Mouse (Mus musculus): ENCODE measurements at regions not wholly inside any gene's neighbourhood (a gene's known extent, or its start where the extent isn't known, plus 50 kb on each side); places are given as distances from the start of the nearest gene placed in this dataset.

GRCm38 (mm10) chr17:94165305-94165860, 584.4 kb downstream of the Mettl4 start:
- TF ChIP-seq POLR2A (IDR thresholded peaks at IDR 0.05; ENCODE audit: low read depth, low read length): no peak
- TF ChIP-seq CTCF (IDR thresholded peaks at IDR 0.05; ENCODE audit: borderline replicate concordance, insufficient read depth, low read length): no peak
- no peaks in the 10 kb centered on the region for H3K4me1 ChIP-seq (ENCODE audit: control insufficient read depth, insufficient read depth, low read length)
- H3K27ac ChIP-seq (ENCODE audit: insufficient read depth, low read length): no peak overlapping the region
- H3K4me3 ChIP-seq (ENCODE audit: insufficient read depth, low read length): no peak overlapping the region

GRCm38 (mm10) chr17:94144298-94144697, 605.5 kb downstream of the Mettl4 start:
- Histone ChIP-seq H3K27ac (ENCODE audit: insufficient read depth, low read length) (no peak overlapping the region), H3K4me1 (ENCODE audit: control insufficient read depth, insufficient read depth, low read length) (no peaks in the 10 kb centered on the region), H3K4me3 (ENCODE audit: insufficient read depth, low read length) (no peak overlapping the region)
- TF ChIP-seq CTCF (IDR thresholded peaks at IDR 0.05; ENCODE audit: borderline replicate concordance, insufficient read depth, low read length) (no peak), POLR2A (IDR thresholded peaks at IDR 0.05; ENCODE audit: low read depth, low read length) (no peak)

- Histone ChIP-seq H3K4me3 (ENCODE audit: insufficient read depth, low read length) (no peak overlapping the region), H3K4me1 (ENCODE audit: control insufficient read depth, insufficient read depth, low read length) (no peaks in the 10 kb centered on the region), H3K27ac (ENCODE audit: insufficient read depth, low read length) (no peak overlapping the region)
- TF ChIP-seq CTCF (IDR thresholded peaks at IDR 0.05; ENCODE audit: borderline replicate concordance, insufficient read depth, low read length) (no peak), POLR2A (IDR thresholded peaks at IDR 0.05; ENCODE audit: low read depth, low read length) (no peak)
Observed at GRCm38 (mm10) chr17:94133201-94133600, 616.6 kb downstream of the Mettl4 start.

GRCm38 (mm10) chr17:94093984-94094660, 655.7 kb downstream of the Mettl4 start:
- TF ChIP-seq POLR2A (IDR thresholded peaks at IDR 0.05; ENCODE audit: low read depth, low read length) (no peak), CTCF (IDR thresholded peaks at IDR 0.05; ENCODE audit: borderline replicate concordance, insufficient read depth, low read length) (no peak)
- H3K27ac ChIP-seq (ENCODE audit: insufficient read depth, low read length): no peak overlapping the region
- no peak overlapping the region for H3K4me3 ChIP-seq (ENCODE audit: insufficient read depth, low read length)
- H3K4me1 ChIP-seq (ENCODE audit: control insufficient read depth, insufficient read depth, low read length): no peaks in the 10 kb centered on the region

- Histone ChIP-seq H3K4me3 (ENCODE audit: insufficient read depth, low read length) (no peak overlapping the region), H3K4me1 (ENCODE audit: control insufficient read depth, insufficient read depth, low read length) (no peaks in the 10 kb centered on the region), H3K27ac (ENCODE audit: insufficient read depth, low read length) (no peak overlapping the region)
- TF ChIP-seq CTCF (IDR thresholded peaks at IDR 0.05; ENCODE audit: borderline replicate concordance, insufficient read depth, low read length) (no peak), POLR2A (IDR thresholded peaks at IDR 0.05; ENCODE audit: low read depth, low read length) (no peak)
Observed at GRCm38 (mm10) chr17:94054436-94055060, 695.3 kb downstream of the Mettl4 start.

- Histone ChIP-seq H3K4me1 (ENCODE audit: control insufficient read depth, insufficient read depth, low read length) (no peaks in the 10 kb centered on the region), H3K27ac (ENCODE audit: insufficient read depth, low read length) (no peak overlapping the region), H3K4me3 (ENCODE audit: insufficient read depth, low read length) (no peak overlapping the region)
- TF ChIP-seq POLR2A (IDR thresholded peaks at IDR 0.05; ENCODE audit: low read depth, low read length): no peak
- TF ChIP-seq CTCF (IDR thresholded peaks at IDR 0.05; ENCODE audit: borderline replicate concordance, insufficient read depth, low read length): no peak
Observed at GRCm38 (mm10) chr17:94048475-94048874, 701.3 kb downstream of the Mettl4 start.

GRCm38 (mm10) chr17:94038221-94038620, 711.6 kb downstream of the Mettl4 start:
- Histone ChIP-seq H3K4me1 (ENCODE audit: control insufficient read depth, insufficient read depth, low read length) (no peaks in the 10 kb centered on the region), H3K27ac (ENCODE audit: insufficient read depth, low read length) (no peak overlapping the region), H3K4me3 (ENCODE audit: insufficient read depth, low read length) (no peak overlapping the region)
- TF ChIP-seq POLR2A (IDR thresholded peaks at IDR 0.05; ENCODE audit: low read depth, low read length): no peak
- TF ChIP-seq CTCF (IDR thresholded peaks at IDR 0.05; ENCODE audit: borderline replicate concordance, insufficient read depth, low read length): no peak

- H3K4me3 ChIP-seq (ENCODE audit: insufficient read depth, low read length): no peak overlapping the region
- no peak overlapping the region for H3K27ac ChIP-seq (ENCODE audit: insufficient read depth, low read length)
- TF ChIP-seq CTCF (IDR thresholded peaks at IDR 0.05; ENCODE audit: borderline replicate concordance, insufficient read depth, low read length) (no peak), POLR2A (IDR thresholded peaks at IDR 0.05; ENCODE audit: low read depth, low read length) (no peak)
- no peaks in the 10 kb centered on the region for H3K4me1 ChIP-seq (ENCODE audit: control insufficient read depth, insufficient read depth, low read length)
Observed at GRCm38 (mm10) chr17:94012386-94012785, 737.4 kb downstream of the Mettl4 start.

- peak overlapping the region; percentile 85 for H3K27ac ChIP-seq (ENCODE audit: insufficient read depth, low read length)
- TF ChIP-seq POLR2A (IDR thresholded peaks at IDR 0.05; ENCODE audit: low read depth, low read length) (no peak), CTCF (IDR thresholded peaks at IDR 0.05; ENCODE audit: borderline replicate concordance, insufficient read depth, low read length) (no peak)
- H3K4me1 ChIP-seq (ENCODE audit: control insufficient read depth, insufficient read depth, low read length): peaks cover 3% of the 10 kb centered on the region; the same call in 1 of the 2 replicates
- no peak overlapping the region for H3K4me3 ChIP-seq (ENCODE audit: insufficient read depth, low read length)
Observed at GRCm38 (mm10) chr17:94002095-94002494, 747.7 kb downstream of the Mettl4 start.

- peak overlapping the region; percentile 85 for H3K27ac ChIP-seq (ENCODE audit: insufficient read depth, low read length)
- H3K4me3 ChIP-seq (ENCODE audit: insufficient read depth, low read length): no peak overlapping the region
- H3K4me1 ChIP-seq (ENCODE audit: control insufficient read depth, insufficient read depth, low read length): peaks cover 3% of the 10 kb centered on the region; the same call in 1 of the 2 replicates
- TF ChIP-seq POLR2A (IDR thresholded peaks at IDR 0.05; ENCODE audit: low read depth, low read length) (no peak), CTCF (IDR thresholded peaks at IDR 0.05; ENCODE audit: borderline replicate concordance, insufficient read depth, low read length) (no peak)
Observed at GRCm38 (mm10) chr17:94001515-94001914, 748.3 kb downstream of the Mettl4 start.
